Mouse (Mus musculus) stomach, postnatal 0 days (tissue): ENCODE measurements at regions not wholly inside any gene's neighbourhood (a gene's known extent, or its start where the extent isn't known, plus 50 kb on each side); places are given as distances from the start of the nearest gene placed in this dataset.

ENCODE experiments used
- CTCF ChIP-seq: IDR thresholded peaks from 2 replicates; pipeline ENCODE4 v1.5.1; 2016; ENCODE audit warnings: antibody characterized with exemption, low read depth, mild to moderate bottlenecking, moderate library complexity
- EP300 ChIP-seq: optimal IDR thresholded peaks from 2 replicates; pipeline ENCODE3; 2016; ENCODE audit warnings: antibody characterized with exemption

- TF ChIP-seq CTCF, result no peak
- TF ChIP-seq EP300, result no peak
Measured at GRCm38 (mm10) chr13:41703196-41703595, 97.5 kb downstream of the Tmem170b start.
